In the genomic region with DNA sequence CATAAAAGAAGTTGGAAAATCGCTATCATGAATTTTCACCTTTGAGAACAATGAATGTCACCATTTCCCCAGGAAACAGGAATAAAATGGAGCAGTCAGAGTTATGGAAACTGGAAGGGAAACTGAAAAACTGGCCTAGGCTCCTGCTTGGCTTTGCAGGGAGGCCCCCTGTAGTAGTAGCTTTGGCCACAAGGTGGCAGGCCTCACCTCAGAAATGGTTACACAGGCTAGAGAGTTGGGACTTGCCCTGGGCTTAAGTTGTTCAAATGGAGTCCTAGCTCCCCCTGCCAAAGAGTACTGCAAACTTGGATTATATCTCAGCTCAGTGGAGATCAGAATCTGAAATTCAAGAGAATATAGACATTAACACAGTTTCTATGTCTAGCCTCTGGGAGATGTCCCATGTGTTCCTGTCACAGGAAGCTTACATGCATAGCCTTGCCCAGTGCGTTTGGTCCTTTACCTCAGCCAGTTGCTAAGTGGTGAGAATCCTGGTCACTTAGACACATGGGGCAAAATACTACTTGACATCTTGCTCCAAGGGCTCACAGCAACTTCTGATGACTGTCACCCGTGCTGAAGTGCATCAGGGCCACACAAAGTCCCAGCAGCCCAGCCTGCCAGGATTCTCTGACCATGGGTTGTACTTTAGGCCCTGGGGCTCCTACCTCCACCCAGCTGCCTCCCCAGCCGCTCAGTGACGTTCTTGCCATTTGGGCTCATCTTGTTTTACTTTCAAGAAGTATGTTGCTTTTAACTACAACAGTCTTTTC, we compare ENCODE assay signal across 8 mouse cellular contexts. TPM values are rescaled to one million over a fixed set of nuclear protein-coding genes. Genes with fewer than 3 reads are reported as not detected.
DNase-seq lines count a peak whose midpoint lies in the region; ATAC-seq and TF ChIP-seq lines count a peak whose summit lies in the region.

No protein-coding gene starts in this region.

- no peak overlapping the region for H3K9ac ChIP-seq in heart, embryonic 14.5 days (ENCODE audit: low read length)
- H3K9ac ChIP-seq in kidney, postnatal 0 days (ENCODE audit: low read depth, low read length), result no peak overlapping the region
- no peak overlapping the region for H3K9ac ChIP-seq in liver, embryonic 11.5 days (ENCODE audit: low read depth, low read length)
- H3K9ac ChIP-seq in stomach, embryonic 14.5 days (replicated peaks; ENCODE audit: low read depth, low read length), result no peak overlapping the region

- H3K4me2 ChIP-seq in heart, embryonic 14.5 days (ENCODE audit: low read length), result no peak overlapping the region
- H3K4me2 ChIP-seq in kidney, postnatal 0 days (ENCODE audit: low read length), result no peak overlapping the region
- no peak overlapping the region for H3K4me2 ChIP-seq in liver, embryonic 11.5 days
- no peak overlapping the region for H3K4me2 ChIP-seq in stomach, embryonic 14.5 days (replicated peaks; ENCODE audit: low read depth, low read length)

- 40% methylated on average over 5 of the region's 5 CpGs for WGBS in heart, embryonic 14.5 days
- 43% methylated on average over 5 of the region's 5 CpGs for WGBS in kidney, postnatal 0 days
- 58% methylated on average over 5 of the region's 5 CpGs for WGBS in liver, embryonic 11.5 days
- WGBS in stomach, embryonic 14.5 days, result 42% methylated on average over 5 of the region's 5 CpGs

- H3K36me3 ChIP-seq in heart, embryonic 14.5 days (ENCODE audit: control insufficient read depth, insufficient read depth, low read length), result peaks cover 52% of the 10 kb centered on the region
- 0 out of 2 replicates have a peak, but pooled peaks cover 9% of the 10 kb centered on the region for H3K36me3 ChIP-seq in kidney, postnatal 0 days (ENCODE audit: insufficient read depth, low read length)
- H3K36me3 ChIP-seq in liver, embryonic 11.5 days (ENCODE audit: control insufficient read depth, insufficient read depth, low read length), result peaks cover 16% of the 10 kb centered on the region
- peaks cover 20% of the 10 kb centered on the region for H3K36me3 ChIP-seq in stomach, embryonic 14.5 days (ENCODE audit: control insufficient read depth, insufficient read depth, low read length)

- no peaks in the 10 kb centered on the region for H3K4me1 ChIP-seq in embryonic fibroblast, embryonic 13.5 days (ENCODE audit: control insufficient read depth, insufficient read depth, low read length)
- H3K4me1 ChIP-seq in heart, embryonic 14.5 days (ENCODE audit: control insufficient read depth in 2 of 2, insufficient read depth in 2 of 2, low read length in 2 of 2), result no peaks in the 10 kb centered on the region
- peaks cover 6% of the 10 kb centered on the region; the same call in 1 of the 2 replicates for H3K4me1 ChIP-seq in kidney, postnatal 0 days (replicated peaks; ENCODE audit: insufficient read depth, low read length)
- H3K4me1 ChIP-seq in liver, embryonic 11.5 days (replicated peaks; ENCODE audit: control insufficient read depth, insufficient read depth, low read length), result no peaks in the 10 kb centered on the region
- H3K4me1 ChIP-seq in stomach, embryonic 14.5 days (ENCODE audit: control insufficient read depth, insufficient read depth, low read length), result no peaks in the 10 kb centered on the region

- H3K27ac ChIP-seq in embryonic fibroblast, embryonic 13.5 days (ENCODE audit: insufficient read depth, low read length), result peak overlapping the region; percentile 15
- H3K27ac ChIP-seq in heart, embryonic 14.5 days (replicated peaks in 1 of 2; ENCODE audit: control insufficient read depth in 1 of 2, insufficient read depth in 1 of 2, low read depth in 2 of 2, low read length in 2 of 2), result no peak overlapping the region
- H3K27ac ChIP-seq in kidney, postnatal 0 days, result no peak overlapping the region
- no peak overlapping the region for H3K27ac ChIP-seq in liver, embryonic 11.5 days (ENCODE audit: low read depth, low read length)
- H3K27ac ChIP-seq in stomach, embryonic 14.5 days (ENCODE audit: low read length), result no peak overlapping the region

- no peaks in the 10 kb centered on the region for H3K9me3 ChIP-seq in heart, embryonic 14.5 days (ENCODE audit: control insufficient read depth, low read length)
- no peaks in the 10 kb centered on the region for H3K9me3 ChIP-seq in kidney, postnatal 0 days (replicated peaks; ENCODE audit: low read length)
- H3K9me3 ChIP-seq in liver, embryonic 11.5 days (ENCODE audit: control insufficient read depth, low read length), result no peaks in the 10 kb centered on the region
- no peaks in the 10 kb centered on the region for H3K9me3 ChIP-seq in stomach, embryonic 14.5 days (ENCODE audit: control insufficient read depth, low read depth, low read length)

- peak; percentile 67 for TF ChIP-seq CTCF in embryonic fibroblast, embryonic 13.5 days (IDR thresholded peaks at IDR 0.05; ENCODE audit: borderline replicate concordance, insufficient read depth, low read length)
- TF ChIP-seq CTCF in kidney, postnatal 0 days (IDR thresholded peaks at IDR 0.05; ENCODE audit: low read depth), result peak; percentile 94

- ATAC-seq in heart, embryonic 14.5 days (ENCODE audit: insufficient number of reproducible peaks, insufficient read depth, low FRiP score, low read depth), result 0 out of 2 replicates have a peak, but pooled peaks have one; percentile 62
- ATAC-seq in kidney, postnatal 0 days (replicated peaks; ENCODE audit: low FRiP score, low read depth), result peak; percentile 80
- peak; percentile 80 for ATAC-seq in liver, embryonic 11.5 days (replicated peaks; ENCODE audit: low FRiP score)
- peak; percentile 78; the same call in 1 of the 2 replicates for ATAC-seq in stomach, embryonic 14.5 days (ENCODE audit: insufficient number of reproducible peaks, insufficient read depth, low FRiP score, low read depth)

- peak; percentile 88 to 89 for DNase-seq in B cell, adult 2 months
- peak; percentile 70 to 79 for DNase-seq in adrenal gland, postnatal 4 days (ENCODE audit: low spot score in 2 of 2)
- DNase-seq in kidney, postnatal 0 days (ENCODE audit: low spot score), result peak; percentile 94
- peak; percentile 80 for DNase-seq in liver, embryonic 11.5 days (ENCODE audit: low spot score)
- DNase-seq in neural tube, embryonic 10.5 days (ENCODE audit: extremely low spot score, low spot score), result peak; percentile 93

- no peak overlapping the region for H3K4me3 ChIP-seq in embryonic fibroblast, embryonic 13.5 days (ENCODE audit: insufficient read depth, low read length)
- no peak overlapping the region for H3K4me3 ChIP-seq in heart, embryonic 14.5 days (ENCODE audit: control insufficient read depth in 1 of 2, insufficient read depth in 1 of 2, low read depth in 1 of 2, low read length in 2 of 2)
- H3K4me3 ChIP-seq in kidney, postnatal 0 days (replicated peaks; ENCODE audit: low read depth, low read length), result no peak overlapping the region
- H3K4me3 ChIP-seq in liver, embryonic 11.5 days (ENCODE audit: low read depth, low read length), result no peak overlapping the region
- H3K4me3 ChIP-seq in stomach, embryonic 14.5 days (ENCODE audit: low read depth, low read length), result no peak overlapping the region

- H3K27me3 ChIP-seq in heart, embryonic 14.5 days (ENCODE audit: control insufficient read depth, insufficient read depth, low read length), result no peaks in the 10 kb centered on the region
- H3K27me3 ChIP-seq in kidney, postnatal 0 days (ENCODE audit: insufficient read depth, low read length), result no peaks in the 10 kb centered on the region
- H3K27me3 ChIP-seq in liver, embryonic 11.5 days (replicated peaks; ENCODE audit: control insufficient read depth, insufficient read depth, low read length), result no peaks in the 10 kb centered on the region
- no peaks in the 10 kb centered on the region for H3K27me3 ChIP-seq in stomach, embryonic 14.5 days (ENCODE audit: control insufficient read depth, insufficient read depth, low read length)

- TF ChIP-seq POLR2A in embryonic fibroblast, embryonic 13.5 days (IDR thresholded peaks at IDR 0.05; ENCODE audit: low read depth, low read length), result no peak

RNA-seq across cellular contexts. Expression of a gene that starts 9.8 kb away (rescaled TPM):
- 100 to 1,000 TPM in 1 of 2 experiments, 10 to 100 TPM in 1; 85.6 to 109 TPM for total RNA-seq in adrenal gland, postnatal 4 days (2021)
- polyA plus RNA-seq in embryonic fibroblast, embryonic 13.5 days (2011; ENCODE audit: insufficient read length, low read depth, missing spikeins), result 73.5 and 84.4 TPM in 2 replicates
- polyA plus RNA-seq in heart, embryonic 14.5 days (2014; fragmentation: Nextera tagmentation; extraction: Ambion mirVana), result 135 and 138 TPM in 2 replicates
- polyA plus RNA-seq in kidney, postnatal 0 days (2015; fragmentation: Nextera tagmentation; extraction: Ambion mirVana), result 131 and 132 TPM in 2 replicates
- polyA plus RNA-seq in liver, embryonic 11.5 days (2014; fragmentation: Nextera tagmentation; extraction: Ambion mirVana), result 137 and 144 TPM in 2 replicates
- 135 and 155 TPM in 2 replicates for polyA plus RNA-seq in stomach, embryonic 14.5 days (2014; fragmentation: Nextera tagmentation; extraction: Ambion mirVana)

RNA-seq across cellular contexts. Expression of a gene that starts 9.8 kb away (rescaled TPM):
- total RNA-seq in adrenal gland, postnatal 4 days (2021), result 10 to 100 TPM; 21.3 to 22.1 TPM
- polyA plus RNA-seq in embryonic fibroblast, embryonic 13.5 days (2011; ENCODE audit: insufficient read length, low read depth, missing spikeins), result 6.1 and 8.6 TPM in 2 replicates
- 21.8 and 23.2 TPM in 2 replicates for polyA plus RNA-seq in heart, embryonic 14.5 days (2014; fragmentation: Nextera tagmentation; extraction: Ambion mirVana)
- polyA plus RNA-seq in kidney, postnatal 0 days (2015; fragmentation: Nextera tagmentation; extraction: Ambion mirVana), result 20.8 and 21.2 TPM in 2 replicates
- 36.3 and 37.0 TPM in 2 replicates for polyA plus RNA-seq in liver, embryonic 11.5 days (2014; fragmentation: Nextera tagmentation; extraction: Ambion mirVana)
- 24.4 and 26.3 TPM in 2 replicates for polyA plus RNA-seq in stomach, embryonic 14.5 days (2014; fragmentation: Nextera tagmentation; extraction: Ambion mirVana)

RNA-seq across cellular contexts. Expression of a gene that starts 35.9 kb away (rescaled TPM):
- total RNA-seq in adrenal gland, postnatal 4 days (2021), result 10 to 100 TPM in 1 of 2 experiments, 1 to 10 TPM in 1; 9.6 to 10.3 TPM
- polyA plus RNA-seq in embryonic fibroblast, embryonic 13.5 days (2011; ENCODE audit: insufficient read length, low read depth, missing spikeins), result 11.3 and 14.7 TPM in 2 replicates
- polyA plus RNA-seq in heart, embryonic 14.5 days (2014; fragmentation: Nextera tagmentation; extraction: Ambion mirVana), result 18.8 and 23.0 TPM in 2 replicates
- 17.4 and 20.4 TPM in 2 replicates for polyA plus RNA-seq in kidney, postnatal 0 days (2015; fragmentation: Nextera tagmentation; extraction: Ambion mirVana)
- polyA plus RNA-seq in liver, embryonic 11.5 days (2014; fragmentation: Nextera tagmentation; extraction: Ambion mirVana), result 50.2 and 58.3 TPM in 2 replicates
- 29.1 and 31.8 TPM in 2 replicates for polyA plus RNA-seq in stomach, embryonic 14.5 days (2014; fragmentation: Nextera tagmentation; extraction: Ambion mirVana)

RNA-seq across cellular contexts. Expression of a gene that starts 35.9 kb away (rescaled TPM):
- total RNA-seq in adrenal gland, postnatal 4 days (2021), result under 1 TPM in 1 of 2 experiments, not detected in 1; 0.59 TPM
- polyA plus RNA-seq in embryonic fibroblast, embryonic 13.5 days (2011; ENCODE audit: insufficient read length, low read depth, missing spikeins), result not detected in 2 replicates
- 1.0 and 2.1 TPM in 2 replicates for polyA plus RNA-seq in heart, embryonic 14.5 days (2014; fragmentation: Nextera tagmentation; extraction: Ambion mirVana)
- 0.93 and 1.4 TPM in 2 replicates for polyA plus RNA-seq in kidney, postnatal 0 days (2015; fragmentation: Nextera tagmentation; extraction: Ambion mirVana)
- 0.74 TPM in 1 of 2 replicates, not detected in the other for polyA plus RNA-seq in liver, embryonic 11.5 days (2014; fragmentation: Nextera tagmentation; extraction: Ambion mirVana)
- polyA plus RNA-seq in stomach, embryonic 14.5 days (2014; fragmentation: Nextera tagmentation; extraction: Ambion mirVana), result 0.49 and 1.3 TPM in 2 replicates
